Mouse (Mus musculus): ENCODE results near the gene Trim54. TPM values are rescaled to one million over a fixed set of nuclear protein-coding genes. Genes with fewer than 3 reads are reported as not detected.

The Trim54 gene
- not detected in 2 replicates for total RNA-seq (2021)
- long read RNA-seq: 0 reads

DNA sequence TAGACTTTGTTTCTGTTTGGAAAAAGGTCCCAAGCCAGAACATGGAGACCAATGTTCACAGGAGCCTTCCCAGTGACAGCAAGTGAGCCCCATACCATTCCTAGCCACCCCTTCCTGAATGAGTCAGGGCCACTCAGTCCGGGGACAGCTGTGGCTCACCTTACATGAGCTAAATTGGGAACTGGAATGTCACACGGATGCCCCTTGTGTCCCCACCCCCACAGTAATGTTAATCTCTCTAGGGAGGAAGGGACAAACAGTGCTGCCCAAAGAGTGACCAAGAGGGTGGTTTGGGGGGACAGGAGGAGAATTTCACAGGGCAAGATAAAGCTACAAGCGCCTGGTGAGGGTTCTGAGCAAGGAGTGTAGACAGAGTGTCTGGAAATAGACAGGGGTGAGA, at the start of gene Trim54:
TSS of gene Trim54 (plus strand) at position 359 of the 400 bp plus-strand sequence.
- DNase-seq: no peak

- no peak for DNase-seq
These were observed 46.7 kb upstream of the Trim54 start for GRCm38 (mm10) chr5:31069810-31070209.

DNA sequence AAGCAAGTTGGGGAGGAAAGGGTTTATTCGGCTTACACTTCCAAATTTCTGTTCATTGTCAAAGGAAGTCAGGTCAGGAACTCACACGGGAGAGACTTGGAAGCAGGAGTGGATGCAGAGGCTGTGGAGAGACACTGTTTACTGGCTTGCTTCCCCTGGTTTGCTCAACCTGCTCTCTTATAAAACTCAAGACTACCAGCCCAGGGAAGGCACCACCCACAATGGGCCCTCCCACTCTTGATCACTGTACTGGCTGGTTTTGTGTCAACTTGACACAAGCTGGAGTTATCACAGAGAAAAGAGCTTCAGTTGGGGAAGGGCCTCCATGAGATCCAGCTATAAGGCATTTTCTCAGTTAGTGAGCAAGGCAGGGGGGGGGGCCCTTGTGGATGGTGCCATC, 45.5 kb upstream of the Trim54 start:
- no peak for DNase-seq

DNA sequence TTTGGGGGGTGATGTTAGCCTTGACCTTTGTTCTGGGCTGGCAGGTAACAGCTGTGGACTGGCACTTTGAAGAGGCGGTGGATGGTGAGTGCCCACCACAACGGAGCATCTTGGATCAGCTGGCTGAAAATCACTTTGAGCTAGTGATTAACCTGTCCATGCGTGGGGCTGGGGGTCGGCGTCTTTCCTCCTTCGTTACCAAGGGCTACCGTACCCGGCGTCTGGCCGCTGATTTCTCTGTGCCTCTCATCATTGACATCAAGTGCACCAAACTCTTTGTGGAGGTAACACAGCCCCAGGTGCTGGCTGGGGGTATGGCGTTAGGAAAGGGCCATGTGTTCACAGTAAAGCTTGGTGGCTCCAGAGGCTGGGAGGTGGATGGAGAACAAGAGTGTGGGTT, 44.7 kb upstream of the Trim54 start:
- DNase-seq: no peak

DNA sequence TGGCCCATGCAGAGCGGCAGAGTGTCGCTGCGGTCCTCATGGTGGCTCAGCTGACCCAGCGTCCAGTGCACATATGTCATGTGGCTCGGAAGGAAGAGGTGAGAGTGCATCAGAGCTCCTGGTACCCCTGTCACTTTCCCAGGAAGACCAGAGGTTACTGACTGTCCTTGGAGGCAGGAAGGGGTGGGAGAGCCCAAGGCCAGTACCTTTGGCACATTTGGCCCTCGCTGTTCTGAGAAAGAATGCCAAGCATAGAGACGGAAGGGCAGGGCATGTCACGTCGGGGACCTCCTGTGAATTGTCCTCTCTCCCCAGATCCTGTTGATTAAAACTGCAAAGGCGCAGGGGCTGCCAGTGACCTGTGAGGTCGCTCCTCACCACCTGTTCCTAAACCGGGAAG, 43.3 kb upstream of the Trim54 start:
- DNase-seq: no peak

- peak; percentile 59 for DNase-seq
These were observed 40.2 kb upstream of the Trim54 start for GRCm38 (mm10) chr5:31076346-31076745.

- DNase-seq: no peak
These were observed 36.3 kb upstream of the Trim54 start for GRCm38 (mm10) chr5:31080059-31080794.

DNA sequence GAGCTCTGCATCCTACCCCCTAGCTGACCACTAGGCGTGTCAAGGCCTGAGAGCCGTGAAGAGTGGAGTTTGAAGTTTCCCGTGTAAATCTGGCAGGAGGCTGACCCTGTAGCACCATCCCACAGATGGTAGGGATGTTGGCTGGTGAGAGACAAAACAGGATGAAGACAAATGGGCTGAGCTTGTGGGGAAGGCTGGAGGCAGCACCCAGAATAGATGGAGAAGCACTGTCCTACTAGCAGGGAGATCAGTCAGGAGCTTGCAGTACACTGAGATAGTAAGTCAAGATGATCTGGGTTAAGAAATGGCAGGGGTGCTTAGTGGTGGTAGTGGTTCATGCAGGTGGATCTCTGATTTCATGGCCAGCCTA, 35.7 kb upstream of the Trim54 start:
- DNase-seq: no peak

DNA sequence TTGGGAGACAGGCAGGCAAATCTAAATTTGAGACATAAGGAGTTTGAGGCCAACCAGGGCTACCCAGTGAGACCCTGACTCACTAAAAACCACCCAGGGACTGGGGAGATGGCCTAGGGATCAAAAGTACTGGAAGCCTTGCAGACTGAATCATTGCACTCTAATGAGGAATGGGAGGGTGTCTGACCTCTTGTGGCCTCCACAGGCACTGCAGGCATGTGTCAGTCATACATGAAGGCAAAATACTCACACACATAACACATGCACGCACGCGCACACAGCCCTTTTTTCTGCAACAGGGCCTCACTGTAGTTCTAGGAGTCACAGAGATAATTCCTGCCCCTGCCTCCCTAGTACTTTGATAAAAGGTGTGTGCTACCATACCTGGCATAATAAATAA, 35.1 kb upstream of the Trim54 start:
- DNase-seq: peak; percentile 52

DNA sequence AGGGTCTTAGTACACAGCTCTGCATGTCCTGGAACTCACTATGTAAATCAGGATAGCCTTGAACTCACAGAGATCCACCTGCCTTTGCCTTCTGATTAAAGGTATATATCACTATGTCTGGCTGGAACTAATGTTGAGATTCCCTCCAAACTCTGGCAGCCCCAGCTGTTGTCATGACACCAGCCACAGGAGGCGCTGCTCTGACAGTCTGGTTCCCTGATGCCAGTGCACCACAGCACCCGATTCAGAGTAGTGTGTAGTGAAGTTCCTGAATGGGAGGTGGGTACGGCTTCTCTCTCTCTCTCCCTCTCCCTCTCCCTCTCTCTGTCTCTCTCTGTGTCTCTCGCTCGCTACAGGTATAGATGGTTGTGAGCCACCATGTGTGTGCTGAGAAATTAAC, 34.2 kb upstream of the Trim54 start:
- peak; percentile 68 for DNase-seq

GRCm38 (mm10) chr5:31082935-31083625, 33.4 kb upstream of the Trim54 start:
- DNase-seq: no peak

DNA sequence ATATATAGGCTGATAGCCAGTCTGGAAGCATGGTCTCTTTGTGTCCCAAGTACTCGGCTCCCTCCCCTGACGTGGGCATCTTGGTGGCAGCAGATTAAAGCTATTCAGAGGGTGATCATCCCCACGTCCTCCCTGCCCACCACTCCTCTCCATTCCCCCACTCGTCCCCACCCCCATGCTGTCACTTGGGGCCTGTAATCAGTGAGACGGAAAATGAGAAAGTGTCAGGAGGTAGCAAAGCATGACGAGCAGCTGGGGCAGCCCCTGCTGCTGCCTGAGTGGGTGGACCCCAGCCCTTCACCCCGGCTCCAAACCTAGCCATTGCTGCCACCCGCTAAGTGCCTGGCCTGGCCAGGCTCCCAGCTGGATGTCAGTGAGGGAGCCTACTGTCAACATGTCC, 32.6 kb upstream of the Trim54 start:
- no peak for DNase-seq

GRCm38 (mm10) chr5:31086606-31087005, 29.9 kb upstream of the Trim54 start:
- no peak for DNase-seq

DNA sequence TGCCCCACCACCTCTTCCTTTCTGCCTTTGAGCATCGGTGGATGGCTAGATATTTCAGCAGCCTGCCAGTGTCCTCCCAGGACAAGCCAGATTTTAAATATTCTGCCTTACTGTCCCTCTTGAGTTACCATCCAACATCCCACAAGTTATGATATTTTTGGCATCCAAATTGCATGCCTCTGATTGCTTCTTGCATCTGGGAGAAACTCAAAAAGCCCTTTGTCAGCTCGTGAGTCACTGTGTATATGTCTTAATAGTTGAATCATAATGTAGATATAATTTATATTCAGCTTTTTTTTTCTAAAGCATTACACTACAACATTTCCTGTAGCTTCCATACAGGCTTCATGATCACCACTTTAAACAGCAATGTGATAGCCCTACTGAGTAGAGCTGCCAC, 29.4 kb upstream of the Trim54 start:
- DNase-seq: no peak

DNA sequence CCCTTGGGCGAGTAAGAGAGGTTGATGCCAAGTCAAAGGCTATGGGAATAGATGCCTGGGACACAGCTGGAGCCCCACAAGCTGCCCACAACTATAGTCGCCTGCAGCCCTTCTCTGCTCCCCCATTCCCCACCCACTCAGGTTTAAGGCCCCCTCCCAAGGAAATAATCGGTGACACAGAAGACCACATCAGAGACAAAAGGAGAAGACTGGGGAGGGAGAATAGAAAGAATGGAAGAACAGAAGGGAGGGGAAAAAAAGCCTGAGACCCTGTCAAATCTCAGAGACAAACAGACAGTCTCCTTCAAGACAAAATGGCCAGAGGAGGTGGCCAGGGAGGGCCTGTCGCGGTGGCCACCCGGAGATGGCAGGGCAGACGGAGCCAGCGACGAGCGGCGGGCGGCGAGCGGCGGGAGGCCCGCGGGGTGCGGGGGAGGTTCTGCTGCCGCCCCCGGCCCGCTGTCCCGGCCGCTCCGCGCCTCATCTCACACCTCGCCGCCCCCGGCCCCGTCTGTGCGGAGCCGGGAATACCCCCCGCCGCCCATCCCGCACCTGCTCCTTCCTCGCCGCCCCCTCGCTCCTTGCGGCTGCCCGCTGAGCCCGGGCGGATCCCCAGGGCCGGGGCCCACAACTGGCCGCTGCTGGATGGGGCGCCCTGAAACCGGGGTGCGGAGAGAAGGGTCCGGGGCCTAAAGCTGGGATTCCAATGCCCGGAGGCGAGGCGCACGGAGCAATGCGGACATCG, 24.1 kb upstream of the Trim54 start:
- DNase-seq: no peak

DNA sequence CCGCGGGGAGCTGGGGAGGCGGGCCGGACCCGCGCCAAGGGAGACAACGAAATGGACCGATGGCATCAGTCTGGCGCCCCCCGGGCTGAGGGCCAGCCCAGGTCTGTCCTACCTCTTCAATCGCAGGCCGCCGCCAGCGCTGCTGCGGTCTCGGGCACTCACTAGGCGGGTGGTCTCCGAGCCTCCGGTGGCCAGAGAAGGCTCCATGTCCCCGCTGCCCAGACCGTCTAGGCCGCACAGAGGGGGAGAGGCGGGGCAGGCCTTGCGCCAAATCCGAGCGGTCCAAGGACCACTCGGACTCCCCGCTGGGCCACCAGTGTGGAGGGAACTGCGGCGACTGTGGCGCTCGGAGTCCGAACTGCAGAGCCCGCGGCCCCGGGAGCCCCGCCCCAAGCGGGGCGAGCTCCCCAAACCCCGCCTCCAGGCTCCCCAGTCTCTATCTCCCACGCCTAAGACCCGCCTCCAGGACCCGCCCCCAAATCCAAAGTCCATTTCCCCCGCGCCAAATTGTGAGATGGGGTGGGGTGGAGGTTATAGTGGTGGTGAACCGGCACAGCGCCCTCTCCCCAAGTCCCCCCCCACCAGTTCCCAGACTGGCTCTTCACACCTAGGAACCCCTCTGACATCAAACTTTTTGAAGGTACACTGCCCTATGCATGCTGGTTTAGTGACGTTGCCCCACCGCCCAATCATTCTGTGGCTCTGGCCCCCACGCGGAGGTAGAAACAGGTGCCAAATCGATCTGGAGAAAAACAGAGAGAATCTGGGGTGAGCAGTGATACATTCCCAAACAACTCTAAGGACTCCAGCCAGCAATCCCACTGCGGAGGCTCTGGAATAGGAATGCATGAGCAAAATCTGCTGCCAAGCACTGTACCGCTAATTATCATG, 23.1 kb upstream of the Trim54 start:
- DNase-seq: peak; percentile 46

DNA sequence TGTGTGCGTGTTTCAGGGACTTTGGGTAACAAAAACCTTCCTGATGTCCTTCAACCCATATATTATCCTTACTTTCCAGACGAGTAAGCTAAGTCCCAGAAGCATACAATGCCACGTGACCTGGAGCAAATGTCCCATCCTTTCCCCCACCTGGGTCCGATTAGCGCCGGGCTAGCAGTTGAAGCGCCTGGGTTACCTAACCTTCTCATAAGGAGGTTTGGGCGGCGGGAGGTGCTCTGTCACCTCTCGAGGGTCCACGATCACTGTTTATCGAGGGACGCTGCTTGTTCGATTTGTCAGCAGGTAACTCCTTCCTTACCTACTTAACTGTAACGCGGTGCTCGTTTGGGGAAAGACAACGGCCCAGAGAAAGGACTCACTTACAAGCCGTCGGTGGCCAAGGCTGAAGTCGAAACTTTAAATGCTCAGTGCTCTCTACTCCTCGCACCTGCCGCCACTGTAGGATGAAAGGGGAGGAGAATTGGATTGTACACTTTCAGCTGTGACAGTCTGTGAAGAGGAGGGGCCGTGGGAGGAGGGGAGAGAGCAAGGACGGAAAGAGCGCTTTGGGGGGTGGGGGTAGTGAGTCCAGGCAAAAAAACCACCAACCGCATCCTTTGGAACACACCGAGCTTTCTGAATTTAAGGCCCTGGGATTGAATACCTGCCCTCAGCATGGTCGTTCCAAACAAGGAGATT, 22.3 kb upstream of the Trim54 start:
- no peak for DNase-seq

DNA sequence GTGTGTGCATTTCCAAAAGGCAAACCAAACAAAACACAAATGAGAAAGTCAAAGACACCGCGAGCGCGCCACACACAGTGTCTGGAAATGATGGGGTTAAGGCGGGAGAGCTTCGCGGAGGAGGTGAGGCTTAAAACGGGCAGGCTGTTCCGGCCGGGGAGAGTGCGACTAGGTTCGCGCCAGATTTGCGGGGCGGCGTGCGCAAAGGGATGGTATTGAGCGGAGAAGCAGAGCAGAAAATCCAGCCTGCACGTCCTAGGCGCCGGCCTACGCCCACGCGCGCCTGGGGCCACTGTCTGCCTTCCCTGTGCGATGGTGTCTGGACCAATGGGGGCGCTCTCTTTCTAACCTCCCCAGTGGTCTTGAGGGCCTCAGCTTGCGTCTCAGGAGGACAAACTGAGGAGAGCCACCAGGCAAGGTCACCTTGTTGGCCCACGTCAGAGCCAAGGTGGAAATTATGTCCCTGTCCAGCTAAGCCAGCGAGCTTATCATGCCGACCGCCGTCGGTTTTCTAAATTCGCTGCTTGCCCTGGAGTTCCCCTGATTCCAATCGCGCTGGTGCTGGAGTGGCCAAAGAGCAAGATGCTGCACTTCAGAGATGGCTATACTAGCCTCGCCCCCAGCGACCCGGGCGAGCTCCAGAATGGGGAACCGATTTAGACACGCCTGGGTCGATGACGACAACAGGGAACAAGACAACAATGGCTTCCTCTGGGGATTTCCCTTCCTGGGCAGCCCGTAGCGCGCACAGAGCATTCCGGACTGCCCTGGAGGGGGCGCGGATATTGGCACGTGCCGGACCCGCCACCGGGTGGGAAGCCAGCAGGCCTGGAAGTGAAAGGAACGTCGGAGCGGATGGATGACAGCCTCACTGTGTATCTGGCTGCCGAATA, 21.5 kb upstream of the Trim54 start:
- peak; percentile 37 for DNase-seq

DNA sequence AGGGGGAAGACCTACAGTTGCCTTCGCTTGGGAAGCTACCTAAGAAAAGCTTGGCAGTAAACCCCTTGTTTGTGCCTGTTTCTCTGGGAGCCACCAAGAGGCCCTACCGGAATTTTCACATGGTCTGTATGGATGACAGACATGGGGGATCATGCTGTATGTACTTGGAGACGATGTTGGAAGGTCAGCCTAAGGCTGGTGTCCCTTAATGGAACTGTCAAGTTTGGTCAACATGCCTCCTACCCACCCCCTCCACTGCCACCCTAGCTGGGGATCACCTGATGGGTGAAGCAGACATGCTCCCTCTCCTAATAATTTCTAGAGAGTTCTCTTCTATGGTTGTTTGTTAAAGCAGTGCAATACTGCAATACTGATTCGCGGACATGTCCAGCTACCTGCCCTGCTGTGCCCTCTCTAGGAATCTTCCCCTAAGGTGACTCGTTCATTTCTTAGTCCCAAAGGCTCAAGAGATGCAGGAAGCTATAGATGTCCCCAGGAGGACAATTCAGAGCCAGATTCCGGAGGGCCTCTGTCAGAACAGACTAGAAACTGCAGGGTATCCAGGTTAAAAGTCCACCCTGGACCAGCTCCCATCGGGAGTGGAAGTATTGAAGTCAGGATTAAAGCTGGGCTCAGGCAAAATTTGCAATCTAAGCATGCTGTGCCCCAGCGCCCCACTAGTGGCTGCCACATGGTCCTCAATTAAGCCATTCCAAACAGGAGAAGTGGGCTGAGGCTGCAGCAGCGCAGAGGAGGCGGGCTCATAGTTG, 20.6 kb upstream of the Trim54 start:
- DNase-seq: no peak
